Mouse (Mus musculus) forebrain, embryonic 12.5 days (tissue): ENCODE measurements around the gene H1f0. TPM values are rescaled to one million over a fixed set of nuclear protein-coding genes. Genes with fewer than 3 reads are reported as not detected.

Experiments used
- ATAC-seq: fragments of 200-750 bp; cut with Nextera tagmentation; 2 replicates; pipeline ENCODE4 v1.8.0; 2017; ENCODE audit warnings: moderate TSS enrichment; ENCODE audit not compliant: low FRiP score
- H3K27ac ChIP-seq: fragments of 300-500 bp; sonication (generic); 2 replicates; pipeline ENCODE4 v1.5.1; 2016; ENCODE audit warnings: mild to moderate bottlenecking
- H3K27me3 ChIP-seq: fragments of 300-500 bp; sonication (generic); 2 replicates; pipeline ENCODE4 v1.6.1; 2016; ENCODE audit warnings: mild to moderate bottlenecking
- H3K36me3 ChIP-seq: fragments of 300-500 bp; sonication (generic); replicated peaks from 2 replicates; pipeline ENCODE4 v1.6.1; 2016; ENCODE audit warnings: mild to moderate bottlenecking
- H3K4me1 ChIP-seq: fragments of 300-500 bp; sonication (generic); 2 replicates; pipeline ENCODE4 v1.6.1; 2016
- H3K4me2 ChIP-seq: fragments of 300-500 bp; sonication (generic); 2 replicates; pipeline ENCODE4 v1.6.1; 2016; ENCODE audit warnings: mild to moderate bottlenecking, moderate library complexity
- H3K4me3 ChIP-seq: fragments of 300-500 bp; sonication (generic); replicated peaks from 2 replicates; pipeline ENCODE4 v1.5.1; 2016; ENCODE audit warnings: mild to moderate bottlenecking
- H3K9ac ChIP-seq: fragments of 300-500 bp; sonication (generic); 2 replicates; pipeline ENCODE4 v1.6.1; 2016; ENCODE audit warnings: mild to moderate bottlenecking
- H3K9me3 ChIP-seq: fragments of 300-500 bp; sonication (generic); 2 replicates; pipeline ENCODE4 v1.6.1; 2016
- WGBS: fragments of 180-500 bp; shearing (Covaris S2); methylation state at CpG from one replicate; pipeline ENCODE4 v1.1.7; 2016; 5-methylcytosine and 5-hydroxymethylcytosine counted together
- polyA plus RNA-seq: library from polyadenylated mRNA; unstranded; fragments of >200 nt; fragmentation: Nextera tagmentation; extraction: Ambion mirVana; gene quantifications from 2 replicates; pipeline ENCODE4 v1.2.1, GENCODE M21; 2016

Gene H1f0
- polyA plus RNA-seq, 1 experiment from 2014 or later, result 638 TPM

DNA sequence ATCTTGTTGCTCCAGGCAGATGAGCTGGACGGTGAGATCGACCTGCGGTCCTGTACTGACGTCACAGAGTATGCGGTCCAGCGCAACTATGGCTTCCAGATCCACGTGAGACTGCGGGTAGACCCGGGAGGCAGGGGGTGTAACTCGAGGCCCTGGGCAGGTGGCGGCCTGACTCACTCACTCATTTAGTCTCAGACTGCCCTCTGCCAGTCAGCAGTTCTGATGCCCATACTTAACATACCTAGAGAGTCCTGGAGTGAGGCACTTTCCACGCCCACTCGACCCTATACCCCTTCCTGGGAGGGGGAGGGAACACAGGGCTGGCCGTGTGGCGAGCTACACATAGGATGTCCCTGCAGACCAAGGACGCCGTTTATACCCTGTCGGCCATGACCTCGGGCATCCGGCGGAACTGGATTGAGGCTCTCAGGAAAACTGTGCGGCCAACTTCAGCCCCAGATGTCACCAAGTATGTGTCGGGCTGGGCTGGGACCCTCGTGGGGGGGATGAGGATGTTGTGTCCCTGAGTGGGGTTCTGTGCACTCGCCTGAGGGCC lies 37.2 kb upstream of the H1f0 start:
- H3K4me2 ChIP-seq, result no peak overlapping the region
- 95% methylated on average over 25 of the region's 25 CpGs for WGBS
- no peak overlapping the region for H3K27ac ChIP-seq
- no peaks in the 10 kb centered on the region for H3K27me3 ChIP-seq
- H3K4me1 ChIP-seq, result peaks cover 12% of the 10 kb centered on the region; the same call in 1 of the 2 replicates
- ATAC-seq, result no peak
- H3K36me3 ChIP-seq, result peaks cover 76% of the 10 kb centered on the region
- H3K4me3 ChIP-seq, result no peak overlapping the region
- H3K9ac ChIP-seq, result no peak overlapping the region
- H3K9me3 ChIP-seq, result no peaks in the 10 kb centered on the region

DNA sequence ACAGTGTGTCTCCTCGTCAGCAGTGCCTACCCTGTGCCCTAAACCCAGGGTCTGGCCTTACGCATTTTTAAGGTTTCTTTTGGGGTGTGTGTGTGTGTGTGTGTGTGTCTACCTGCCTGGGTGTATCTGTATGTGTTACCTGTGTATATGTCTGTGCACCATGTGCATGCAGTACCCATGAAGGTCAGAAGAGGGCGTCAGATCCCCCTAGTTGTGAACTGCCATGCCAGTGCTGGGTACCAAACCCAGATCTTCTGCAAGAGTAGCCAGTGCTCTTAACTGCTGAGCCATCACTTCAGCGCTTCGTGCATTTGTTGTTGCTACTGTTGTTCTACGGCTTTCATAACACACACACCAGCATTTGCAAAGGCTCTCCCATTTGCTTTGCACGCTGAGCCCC lies 36.0 kb upstream of the H1f0 start:
- H3K36me3 ChIP-seq, result peaks cover 84% of the 10 kb centered on the region
- no peak overlapping the region for H3K27ac ChIP-seq
- no peak overlapping the region for H3K4me3 ChIP-seq
- no peaks in the 10 kb centered on the region for H3K9me3 ChIP-seq
- no peak overlapping the region for H3K9ac ChIP-seq
- WGBS, result 96% methylated on average over 7 of the region's 7 CpGs
- peaks cover 12% of the 10 kb centered on the region; the same call in 1 of the 2 replicates for H3K4me1 ChIP-seq
- no peak for ATAC-seq
- H3K27me3 ChIP-seq, result no peaks in the 10 kb centered on the region
- no peak overlapping the region for H3K4me2 ChIP-seq

DNA sequence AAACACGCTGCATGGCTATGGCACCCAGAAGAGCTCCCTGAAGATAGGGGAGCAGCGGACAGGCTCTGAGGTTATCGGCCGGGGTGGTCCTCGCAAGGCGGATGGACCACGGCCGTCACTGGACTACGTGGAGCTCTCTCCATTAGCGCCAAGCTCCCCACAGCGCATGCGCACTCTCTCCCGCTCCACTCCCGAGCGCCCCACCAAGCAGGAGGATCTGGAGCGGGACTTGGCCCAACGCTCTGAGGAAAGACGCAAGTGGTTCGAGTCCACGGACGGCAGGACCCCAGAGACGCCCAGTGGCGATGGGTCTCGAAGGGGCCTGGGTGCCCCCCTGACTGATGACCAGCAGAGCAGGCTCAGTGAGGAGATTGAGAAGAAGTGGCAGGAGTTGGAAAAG lies 35.3 kb upstream of the H1f0 start:
- Histone ChIP-seq H3K9me3 (no peaks in the 10 kb centered on the region), H3K27ac (no peak overlapping the region), H3K4me1 (peaks cover 10% of the 10 kb centered on the region; the same call in 1 of the 2 replicates), H3K4me2 (no peak overlapping the region), H3K9ac (no peak overlapping the region), H3K4me3 (no peak overlapping the region), H3K36me3 (peaks cover 87% of the 10 kb centered on the region), H3K27me3 (no peaks in the 10 kb centered on the region)
- WGBS, result 95% methylated on average over 24 of the region's 24 CpGs
- ATAC-seq, result no peak

DNA sequence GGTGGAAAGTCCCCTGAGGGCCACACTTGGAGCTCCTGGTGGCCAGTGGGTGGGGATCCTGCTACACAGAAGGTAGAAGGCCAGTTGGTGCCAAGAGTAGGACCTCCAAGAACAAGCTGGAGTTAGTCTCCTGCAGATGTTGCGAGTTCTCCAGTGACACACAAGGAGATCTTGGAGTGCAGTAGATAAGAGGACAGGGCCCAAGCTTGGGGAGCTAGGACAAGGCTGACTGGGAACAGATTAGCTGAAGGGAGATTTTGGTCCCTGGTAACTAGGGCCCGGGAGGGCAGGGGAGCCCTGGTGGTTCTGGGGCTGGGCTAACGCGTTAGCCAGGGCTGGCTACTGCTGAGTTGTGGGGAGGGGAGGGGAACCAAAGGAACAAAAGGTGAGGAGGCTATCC lies 32.3 kb upstream of the H1f0 start:
- Histone ChIP-seq H3K4me1 (no peaks in the 10 kb centered on the region), H3K9me3 (no peaks in the 10 kb centered on the region), H3K4me2 (no peak overlapping the region), H3K36me3 (peaks cover 79% of the 10 kb centered on the region), H3K27me3 (no peaks in the 10 kb centered on the region), H3K27ac (no peak overlapping the region), H3K9ac (no peak overlapping the region), H3K4me3 (no peak overlapping the region)
- no peak for ATAC-seq
- 92% methylated on average over 4 of the region's 4 CpGs for WGBS

DNA sequence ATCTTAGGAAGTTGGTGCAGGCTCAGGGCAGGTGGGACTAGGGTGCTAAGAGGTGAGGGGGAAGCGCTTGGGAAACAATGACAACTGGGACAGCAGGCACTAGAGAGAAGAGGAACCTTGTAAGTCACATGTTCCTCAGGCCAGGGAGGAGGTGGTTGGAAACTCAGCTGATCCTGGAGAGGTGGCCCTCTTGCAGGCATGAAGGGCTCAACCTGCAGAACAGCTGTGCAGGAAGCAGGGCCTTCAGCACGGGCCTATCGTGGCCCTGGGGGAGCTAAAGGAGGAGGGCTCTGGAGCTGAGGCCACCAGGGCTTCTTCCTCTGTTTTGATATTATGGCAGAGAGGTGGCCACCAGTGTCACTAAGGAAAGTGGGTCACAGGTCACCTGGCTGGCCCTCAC lies 31.6 kb upstream of the H1f0 start:
- 81% methylated on average over 3 of the region's 3 CpGs for WGBS
- no peak for ATAC-seq
- Histone ChIP-seq H3K27me3 (no peaks in the 10 kb centered on the region), H3K9me3 (no peaks in the 10 kb centered on the region), H3K9ac (no peak overlapping the region), H3K27ac (no peak overlapping the region), H3K4me3 (no peak overlapping the region), H3K4me2 (no peak overlapping the region), H3K36me3 (peaks cover 79% of the 10 kb centered on the region), H3K4me1 (no peaks in the 10 kb centered on the region)

DNA sequence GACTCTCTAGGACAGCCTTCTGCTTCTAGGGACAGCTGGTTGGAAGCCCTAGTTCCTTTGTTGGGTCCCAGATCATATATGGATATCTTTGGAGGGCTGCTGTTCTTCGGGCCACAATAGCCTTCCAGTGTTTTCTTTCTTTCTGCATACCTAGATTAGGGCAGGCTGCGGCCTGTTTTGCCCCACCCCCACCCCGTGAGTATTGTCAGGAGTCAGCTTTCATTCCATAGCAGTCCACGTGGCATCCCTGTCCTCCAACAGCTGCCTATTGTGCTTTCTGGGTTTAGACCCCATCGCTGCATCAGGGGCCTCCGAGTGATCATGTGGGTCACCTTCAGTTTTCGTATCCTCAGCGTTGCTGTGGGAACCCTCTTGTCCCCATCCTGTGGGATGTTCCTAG lies 29.9 kb upstream of the H1f0 start:
- Histone ChIP-seq H3K27ac (no peak overlapping the region), H3K36me3 (peaks cover 77% of the 10 kb centered on the region)
- ATAC-seq, result no peak

DNA sequence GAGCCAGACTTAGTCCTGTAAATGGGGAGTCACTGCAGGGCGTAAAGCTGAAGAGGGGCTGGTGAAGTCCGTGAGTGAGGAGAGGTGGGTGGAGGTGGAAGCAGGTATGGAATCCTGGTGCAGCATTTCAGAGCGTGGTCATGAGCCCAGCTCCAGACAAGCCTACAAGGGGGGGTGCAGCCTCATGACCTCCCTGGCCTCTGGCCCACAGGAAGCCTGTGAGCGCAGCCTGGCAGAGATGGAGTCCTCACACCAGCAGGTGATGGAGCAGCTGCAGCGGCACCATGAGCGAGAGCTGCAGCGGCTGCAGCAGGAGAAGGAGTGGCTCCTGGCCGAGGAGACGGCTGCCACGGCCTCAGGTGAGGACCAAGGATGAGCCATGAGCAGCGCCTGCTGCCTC lies 28.7 kb upstream of the H1f0 start:
- ATAC-seq, result no peak
- no peak overlapping the region for H3K4me2 ChIP-seq
- no peaks in the 10 kb centered on the region for H3K9me3 ChIP-seq
- no peak overlapping the region for H3K9ac ChIP-seq
- no peak overlapping the region for H3K27ac ChIP-seq
- no peaks in the 10 kb centered on the region for H3K27me3 ChIP-seq
- H3K4me3 ChIP-seq, result no peak overlapping the region
- 91% methylated on average over 11 of the region's 11 CpGs for WGBS
- H3K36me3 ChIP-seq, result peaks cover 77% of the 10 kb centered on the region
- H3K4me1 ChIP-seq, result no peaks in the 10 kb centered on the region

More for the DNA sequence above, 29.9 kb upstream of the H1f0 start:
- no peaks in the 10 kb centered on the region for H3K27me3 ChIP-seq
- H3K4me1 ChIP-seq, result no peaks in the 10 kb centered on the region
- WGBS, result 63% methylated on average over 8 of the region's 8 CpGs
- H3K9me3 ChIP-seq, result no peaks in the 10 kb centered on the region
- no peak overlapping the region for H3K4me2 ChIP-seq
- no peak overlapping the region for H3K4me3 ChIP-seq
- H3K9ac ChIP-seq, result no peak overlapping the region

DNA sequence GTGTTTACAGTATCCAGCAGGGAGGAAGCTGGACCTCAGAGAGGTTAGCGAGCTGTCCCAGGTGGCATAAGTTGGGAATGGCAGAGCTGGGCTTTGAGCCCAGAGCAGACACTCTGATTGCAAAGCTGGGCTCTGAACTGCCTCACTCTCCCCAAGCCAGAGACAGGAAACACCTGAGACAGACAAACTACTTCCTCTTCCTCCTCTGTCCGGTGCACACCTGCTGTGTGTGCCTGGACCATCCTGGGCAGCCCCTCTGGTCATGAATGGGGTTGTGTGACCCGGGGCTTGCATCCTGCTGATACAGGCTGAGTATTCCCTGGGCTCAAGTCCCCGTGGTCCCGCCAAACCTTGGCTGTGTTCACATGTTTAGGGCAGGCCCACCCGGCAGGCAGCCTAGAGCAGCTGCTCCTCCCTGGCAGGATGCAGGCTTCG lies 27.9 kb upstream of the H1f0 start:
- no peak for ATAC-seq
- Histone ChIP-seq H3K9me3 (no peaks in the 10 kb centered on the region), H3K4me1 (no peaks in the 10 kb centered on the region), H3K27ac (no peak overlapping the region), H3K4me3 (no peak overlapping the region), H3K36me3 (peaks cover 76% of the 10 kb centered on the region), H3K27me3 (no peaks in the 10 kb centered on the region), H3K9ac (no peak overlapping the region), H3K4me2 (no peak overlapping the region)
- WGBS, result 90% methylated on average over 7 of the region's 7 CpGs

DNA sequence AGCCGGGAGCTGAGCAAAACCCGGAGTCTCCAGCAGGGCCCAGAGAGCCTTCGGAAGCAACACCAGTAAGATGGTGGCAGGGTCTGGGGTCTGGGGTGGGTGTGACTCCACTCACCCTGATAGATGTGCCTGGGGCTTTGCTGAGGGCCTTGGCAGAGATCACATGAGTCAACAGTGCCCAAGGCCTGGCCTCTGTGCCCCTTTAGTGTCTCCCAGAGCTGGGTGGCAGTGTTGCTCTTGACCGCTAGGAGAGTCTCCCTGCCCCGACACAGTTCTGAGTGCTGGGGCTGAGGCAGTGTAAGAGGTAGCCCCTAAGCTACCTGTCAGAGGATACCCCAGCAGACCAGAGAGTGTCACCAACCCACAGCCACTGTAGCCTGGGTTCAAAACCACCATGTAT lies 26.7 kb upstream of the H1f0 start:
- ATAC-seq, result no peak
- H3K27ac ChIP-seq, result no peak overlapping the region
- no peak overlapping the region for H3K9ac ChIP-seq
- 94% methylated on average over 5 of the region's 5 CpGs for whole genome bisulfite sequencing
- H3K4me2 ChIP-seq, result no peak overlapping the region
- no peaks in the 10 kb centered on the region for H3K4me1 ChIP-seq
- no peak overlapping the region for H3K4me3 ChIP-seq
- H3K9me3 ChIP-seq, result no peaks in the 10 kb centered on the region
- no peaks in the 10 kb centered on the region for H3K27me3 ChIP-seq
- peaks cover 78% of the 10 kb centered on the region for H3K36me3 ChIP-seq

DNA sequence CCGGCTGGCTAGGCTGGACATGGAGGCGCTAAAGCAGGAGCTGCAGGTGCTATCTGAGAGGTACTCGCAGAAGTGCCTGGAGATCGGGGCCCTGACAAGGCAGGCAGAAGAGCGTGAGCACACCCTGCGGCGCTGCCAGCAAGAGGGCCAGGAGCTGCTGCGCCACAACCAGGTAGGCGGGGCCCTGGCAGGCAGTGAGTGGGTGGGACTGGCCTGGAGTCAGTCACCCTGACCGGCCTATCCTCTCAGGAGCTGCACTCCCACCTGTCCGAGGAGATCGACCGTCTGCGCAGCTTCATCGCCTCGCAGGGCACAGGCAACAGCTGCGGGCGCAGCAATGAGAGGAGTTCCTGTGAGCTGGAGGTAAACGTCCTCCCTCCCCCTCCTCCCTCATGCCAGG lies 26.2 kb upstream of the H1f0 start:
- Histone ChIP-seq H3K9me3 (no peaks in the 10 kb centered on the region), H3K27me3 (no peaks in the 10 kb centered on the region), H3K9ac (no peak overlapping the region), H3K4me1 (no peaks in the 10 kb centered on the region), H3K4me3 (no peak overlapping the region), H3K36me3 (peaks cover 76% of the 10 kb centered on the region), H3K4me2 (no peak overlapping the region), H3K27ac (no peak overlapping the region)
- no peak for ATAC-seq
- WGBS, result 55% methylated on average over 19 of the region's 19 CpGs

DNA sequence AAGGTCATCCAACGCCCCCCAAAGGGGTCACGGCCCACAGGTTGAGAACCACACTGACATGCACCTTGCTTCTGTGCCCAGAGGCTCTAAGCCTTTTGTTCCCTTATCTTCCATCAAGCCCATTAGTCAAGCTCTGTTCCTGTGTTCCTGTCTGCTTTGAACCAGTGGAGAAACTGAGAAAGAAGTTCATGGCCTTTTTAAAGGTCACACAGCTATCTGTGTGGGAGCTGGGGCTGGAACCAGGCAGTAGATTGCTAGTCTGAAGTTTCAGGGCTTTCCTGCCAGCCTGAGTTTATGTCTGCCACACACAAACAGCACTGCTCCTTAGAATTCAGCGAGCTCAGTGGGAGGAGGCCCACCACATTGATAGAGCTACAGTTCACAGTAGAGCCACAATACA lies 25.2 kb upstream of the H1f0 start:
- WGBS, result 93% methylated on average over 3 of the region's 3 CpGs
- no peak for ATAC-seq
- Histone ChIP-seq H3K4me3 (no peak overlapping the region), H3K9ac (no peak overlapping the region), H3K4me1 (no peaks in the 10 kb centered on the region), H3K36me3 (peaks cover 73% of the 10 kb centered on the region), H3K4me2 (no peak overlapping the region), H3K27me3 (no peaks in the 10 kb centered on the region), H3K9me3 (no peaks in the 10 kb centered on the region), H3K27ac (no peak overlapping the region)

DNA sequence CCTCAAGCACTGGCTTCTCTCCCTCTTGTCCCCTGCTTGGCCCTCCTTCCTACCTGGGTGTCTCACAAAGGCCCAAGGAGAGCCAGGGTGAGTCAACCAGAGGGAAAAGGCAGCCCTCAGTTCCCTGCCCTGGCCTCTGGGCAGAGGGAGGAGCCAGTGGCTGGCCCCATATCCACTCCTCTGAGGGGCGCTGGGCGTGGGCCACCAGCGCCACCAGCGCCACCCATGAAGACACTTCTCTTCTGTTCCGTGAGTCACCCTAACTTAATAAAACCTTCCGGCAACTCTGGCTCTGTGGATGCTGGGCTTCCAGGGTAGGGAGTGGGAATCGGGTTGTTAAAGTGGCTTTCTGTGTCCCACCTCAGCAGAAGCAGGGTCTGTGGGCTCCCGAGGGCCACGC lies 22.7 kb upstream of the H1f0 start:
- Histone ChIP-seq H3K27ac (no peak overlapping the region), H3K36me3 (peaks cover 58% of the 10 kb centered on the region), H3K27me3 (no peaks in the 10 kb centered on the region), H3K9me3 (no peaks in the 10 kb centered on the region), H3K4me2 (no peak overlapping the region), H3K4me3 (no peak overlapping the region), H3K4me1 (no peaks in the 10 kb centered on the region), H3K9ac (no peak overlapping the region)
- WGBS, result 89% methylated on average over 9 of the region's 9 CpGs
- ATAC-seq, result no peak

DNA sequence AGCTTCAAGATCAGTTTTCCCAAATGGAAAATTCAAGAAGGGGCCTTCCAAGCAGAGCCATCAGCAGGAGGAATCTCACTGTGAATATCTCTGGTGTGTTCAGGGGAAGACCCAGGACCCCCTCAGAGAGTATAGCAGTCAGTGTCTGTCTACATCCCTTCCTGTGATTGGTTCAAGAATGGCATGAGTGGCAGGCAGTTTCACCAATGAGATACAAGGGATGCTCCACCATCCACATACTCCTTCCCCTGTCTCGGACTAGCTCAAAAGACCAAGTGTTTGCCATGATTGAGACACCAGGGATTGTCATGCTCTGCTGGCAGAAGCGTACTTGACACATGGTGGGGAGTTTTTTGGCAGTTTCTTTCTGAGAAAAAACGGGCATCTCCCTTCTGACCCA lies 21.6 kb upstream of the H1f0 start:
- H3K36me3 ChIP-seq, result peaks cover 48% of the 10 kb centered on the region
- H3K9ac ChIP-seq, result no peak overlapping the region
- H3K9me3 ChIP-seq, result no peaks in the 10 kb centered on the region
- H3K4me1 ChIP-seq, result peaks cover 2% of the 10 kb centered on the region
- no peaks in the 10 kb centered on the region for H3K27me3 ChIP-seq
- no peak overlapping the region for H3K4me2 ChIP-seq
- 80% methylated on average over 3 of the region's 3 CpGs for WGBS
- no peak overlapping the region for H3K27ac ChIP-seq
- no peak for ATAC-seq
- no peak overlapping the region for H3K4me3 ChIP-seq
